Mouse (Mus musculus) cerebellum, postnatal 25 days (tissue): ENCODE measurements at regions not wholly inside any gene's neighbourhood (a gene's known extent, or its start where the extent isn't known, plus 50 kb on each side); places are given as distances from the start of the nearest gene placed in this dataset.
A peak's percentile ranks its signal among the peaks of the same experiment; 100 is the strongest.
"Not testable (repeated sequence)": the region's sequence is repeated elsewhere in the genome, so short reads cannot be mapped to it uniquely, and the experiment has no call there.

Source experiments
- DNase-seq, 2 experiments: peaks; one replicate each; pipeline ENCODE4 v3.0.0; 2021; ENCODE audit warnings: mixed read lengths in 2 of 2

DNA sequence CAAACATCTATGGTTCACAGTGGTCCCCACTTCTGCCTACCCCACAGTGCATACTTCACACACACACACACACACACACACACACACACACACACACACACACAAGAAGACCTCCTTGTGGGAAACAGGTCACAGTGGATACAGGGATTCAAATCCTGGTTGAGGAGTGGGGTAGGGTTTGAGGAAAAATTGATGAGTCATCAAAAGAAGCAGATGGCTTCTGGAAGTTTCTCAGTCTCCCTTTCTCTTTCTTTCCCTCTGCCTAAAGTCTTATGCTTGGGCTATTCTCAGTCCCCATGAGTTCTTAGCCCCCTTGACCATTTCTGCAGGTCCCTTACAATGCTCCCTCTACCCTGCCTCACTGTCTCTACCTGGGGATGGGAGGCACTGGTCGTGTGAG is 56.4 kb downstream of the Rassf10 start:
- DNase-seq = no peak

- no peak for DNase-seq
Observed at GRCm38 (mm10) chr7:113017092-113017755, 63.5 kb downstream of the Rassf10 start.

- DNase-seq = no peak
Observed at GRCm38 (mm10) chr7:113021412-113021811, 67.7 kb downstream of the Rassf10 start.

DNA sequence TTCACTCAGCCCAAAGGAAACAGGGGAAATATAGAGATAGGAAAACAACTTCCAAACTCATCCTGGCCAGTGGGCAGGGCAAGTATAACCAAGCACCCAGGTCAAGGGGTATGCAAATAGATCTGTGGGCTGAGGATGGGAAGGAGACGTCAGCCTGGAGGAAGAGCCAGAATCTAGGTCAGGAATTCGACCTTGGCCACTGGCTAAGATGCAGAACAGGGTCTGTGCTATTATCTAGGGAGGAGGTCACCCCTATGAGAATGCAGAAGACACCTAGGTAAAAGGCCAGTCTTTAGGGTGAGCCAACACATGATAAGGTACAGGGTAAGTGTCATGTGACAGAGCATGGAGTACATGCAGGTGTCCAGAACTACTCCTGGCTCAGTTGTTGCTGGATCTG is 68.8 kb downstream of the Rassf10 start:
- DNase-seq = no peak

DNA sequence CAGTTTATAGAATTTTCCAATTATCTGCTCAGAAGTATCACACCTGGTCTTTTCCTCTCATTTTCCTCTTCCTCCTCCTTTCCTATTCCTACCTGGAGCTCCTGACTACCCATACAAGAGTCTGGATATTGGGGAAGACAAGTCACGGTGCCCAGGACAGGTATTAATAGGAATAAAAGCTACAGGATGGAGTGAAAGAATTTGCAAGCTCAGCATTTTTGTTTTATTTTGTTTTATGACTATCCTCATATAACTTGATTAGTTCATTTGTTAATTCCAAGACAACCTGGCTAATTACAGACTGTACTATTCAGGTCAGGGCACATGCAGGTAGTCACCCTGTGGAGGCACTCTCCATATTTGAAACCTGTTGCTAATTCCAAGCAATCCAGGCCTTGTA is 72.0 kb downstream of the Rassf10 start:
- no peak for DNase-seq

DNA sequence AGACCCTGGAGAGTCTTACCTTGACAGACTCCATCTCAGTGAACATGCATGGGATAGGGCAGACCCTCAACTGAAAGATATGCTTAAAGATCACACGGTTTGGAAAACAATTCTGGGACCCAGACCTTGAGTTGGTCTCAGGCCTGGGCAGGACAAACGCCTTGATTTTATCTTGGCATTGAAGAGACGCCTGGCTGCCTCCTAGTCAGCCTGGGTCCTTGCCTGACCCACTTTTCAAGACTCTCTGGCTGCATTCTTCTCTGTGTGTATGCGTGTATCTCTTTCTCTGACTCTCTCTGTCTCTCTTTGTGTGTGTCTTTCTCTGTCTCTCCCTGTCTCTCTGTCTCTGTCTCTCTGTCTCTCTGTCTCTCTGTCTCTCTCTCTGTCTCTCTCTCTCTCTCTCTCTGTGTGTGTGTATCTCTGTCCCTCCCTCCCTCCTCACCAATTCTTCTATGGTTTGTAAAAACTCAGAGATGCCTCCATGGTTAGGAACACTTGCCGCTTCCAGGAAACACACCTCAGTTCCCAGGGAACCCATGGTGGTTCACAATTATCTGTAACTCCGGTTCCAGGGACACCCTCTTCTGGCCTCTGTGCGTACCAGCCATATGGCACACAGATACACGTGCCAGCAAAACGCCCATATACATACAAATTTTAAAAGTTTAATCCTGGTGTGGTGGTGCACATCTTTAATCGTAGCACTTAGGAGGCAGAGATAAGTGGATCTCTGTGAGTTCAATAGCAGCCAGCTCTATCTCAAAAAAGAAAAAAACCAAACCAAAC is 72.7 kb downstream of the Rassf10 start:
- DNase-seq = peak; percentile 72 to 73

DNA sequence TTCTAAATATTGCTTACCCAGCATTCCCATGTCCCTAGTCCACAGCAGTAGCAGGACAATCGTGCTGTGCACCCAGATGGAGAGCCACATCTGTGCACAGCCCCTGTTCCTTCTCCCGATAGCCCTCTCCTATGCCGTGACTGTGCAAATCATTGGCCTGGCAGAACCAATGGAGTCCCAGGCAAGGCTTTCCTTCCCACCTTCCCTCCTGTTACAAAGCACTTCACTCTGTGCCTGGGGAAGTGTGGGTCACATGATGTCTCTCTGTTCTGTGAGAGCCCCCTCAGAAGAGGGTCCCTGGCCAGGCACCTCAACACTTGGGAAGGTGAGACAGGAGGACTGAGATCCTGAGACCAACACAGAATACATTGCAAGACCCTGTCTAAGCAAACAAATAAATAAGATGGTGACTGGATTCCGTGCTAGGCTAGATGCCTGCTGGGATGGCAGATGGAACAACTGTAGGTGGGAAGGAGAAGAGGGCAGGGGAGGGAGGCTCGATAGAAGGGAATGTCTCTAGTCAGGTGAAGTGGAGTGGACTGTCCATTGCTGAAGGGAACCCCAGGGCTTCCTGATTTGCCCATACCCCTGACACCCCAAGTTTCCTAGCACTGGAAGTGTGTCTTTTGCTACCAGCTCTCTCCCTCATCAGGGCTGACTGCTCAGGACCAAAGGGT is 73.5 kb downstream of the Rassf10 start:
- peak; percentile 89 to 90 for DNase-seq

DNA sequence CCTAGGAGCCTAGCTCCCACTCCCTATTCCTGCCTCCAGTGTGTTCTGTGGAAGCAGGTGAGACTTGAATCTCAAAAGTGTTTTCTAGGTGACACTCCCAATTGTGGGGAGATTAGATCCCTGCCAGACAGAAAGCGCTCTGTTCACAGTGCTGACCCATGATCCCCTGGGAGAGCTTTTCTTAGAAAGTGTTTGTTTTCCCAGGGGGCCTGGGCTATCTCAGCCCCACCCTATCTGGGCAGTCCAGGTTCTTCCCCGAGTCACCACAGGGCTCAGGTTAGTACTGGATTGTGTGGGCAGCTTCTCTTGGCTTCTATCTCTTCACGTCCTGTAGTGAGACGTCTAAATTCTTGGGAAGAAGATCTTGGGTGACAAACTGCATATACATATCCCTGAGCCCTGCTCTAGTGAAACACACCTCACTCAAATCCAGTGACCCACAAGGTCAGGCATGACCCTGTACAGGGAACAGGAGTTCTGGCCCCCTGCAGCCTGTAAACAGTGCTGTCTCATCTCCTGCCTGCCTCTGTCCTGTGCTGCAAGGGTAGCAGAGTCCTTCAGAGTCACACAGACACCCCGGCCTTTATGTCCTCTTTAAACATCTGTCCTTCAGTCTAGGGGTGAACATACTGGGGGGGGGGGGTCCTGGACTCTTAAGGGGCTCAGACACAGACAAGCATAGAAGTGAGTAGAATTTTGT is 76.4 kb downstream of the Rassf10 start:
- DNase-seq = peak in 1 of 2 experiments; percentile 22

GRCm38 (mm10) chr7:113035751-113036150 is 82.0 kb downstream of the Rassf10 start:
- DNase-seq = no peak

DNA sequence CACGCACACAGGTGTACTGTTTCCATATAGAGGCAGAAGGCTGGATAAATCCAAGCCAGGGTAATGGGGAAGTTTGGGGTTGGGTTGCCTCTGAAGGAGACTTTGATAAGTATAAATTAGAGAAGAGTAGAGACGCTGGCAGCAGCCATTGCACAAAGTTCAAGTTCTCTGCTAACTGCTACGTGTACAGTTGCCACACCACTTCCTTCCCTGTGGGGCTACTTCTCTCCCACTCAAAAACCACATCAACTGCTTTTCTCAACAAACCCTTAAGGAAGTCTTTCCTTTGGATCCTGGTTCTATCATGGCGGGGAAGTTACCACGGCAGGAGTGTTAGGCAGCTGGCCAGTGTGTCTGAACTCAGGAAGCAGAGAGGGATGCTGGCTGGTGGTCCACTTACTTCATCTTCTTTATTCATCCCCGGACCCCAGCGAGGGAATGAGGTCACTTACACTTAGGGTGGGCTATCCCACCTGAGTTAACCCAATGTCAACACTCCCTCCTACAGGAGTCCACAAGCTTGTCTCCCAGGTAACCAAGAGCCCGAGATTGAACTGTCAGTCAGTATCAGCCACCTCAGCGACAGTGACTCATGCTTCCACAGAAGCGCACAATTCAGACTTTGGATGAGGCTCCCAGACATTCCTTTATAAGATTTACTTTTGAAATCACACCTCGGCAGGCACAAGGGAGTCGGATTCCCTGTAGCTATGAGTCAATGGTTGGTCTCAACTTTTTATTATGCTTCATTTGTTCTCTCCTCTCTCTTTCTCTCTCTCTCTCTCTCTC is 84.3 kb downstream of the Rassf10 start:
- DNase-seq = no peak

DNA sequence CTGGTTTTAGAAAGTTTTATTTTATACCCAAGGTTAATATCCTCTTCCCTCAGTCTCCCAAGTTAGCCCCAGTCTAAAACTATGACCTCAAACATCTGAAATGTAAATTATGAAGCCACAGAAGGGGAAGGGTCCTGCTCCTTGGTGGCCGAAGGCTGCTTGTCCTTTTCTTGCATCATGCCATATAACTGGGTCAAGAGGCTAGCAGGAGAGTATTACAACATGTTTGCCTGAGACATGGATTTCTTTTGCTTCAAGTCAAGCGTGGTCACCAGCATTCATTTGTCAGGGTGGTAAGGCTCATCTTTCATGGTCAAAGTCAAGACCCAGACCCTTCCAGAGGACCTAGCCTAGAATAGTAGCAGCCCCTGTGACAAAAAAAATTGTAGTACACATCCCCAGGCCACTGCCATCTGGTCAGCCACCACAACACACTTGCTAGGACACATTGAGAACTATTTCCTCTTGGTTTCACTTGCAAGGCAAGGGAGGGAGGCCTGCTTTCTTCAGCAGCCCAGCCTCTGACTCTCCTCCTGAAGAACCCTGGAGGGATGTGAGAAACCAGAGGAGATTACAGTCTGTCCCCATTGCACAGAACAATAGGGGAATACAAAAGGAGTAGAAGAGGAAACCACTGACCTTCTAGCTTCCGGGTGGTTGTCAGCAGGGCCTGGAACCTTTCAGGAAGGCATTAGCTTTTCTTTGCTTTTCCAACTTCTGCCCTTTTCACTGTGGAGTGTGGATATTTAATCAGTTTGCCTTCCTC is 85.3 kb downstream of the Rassf10 start:
- no peak for DNase-seq

DNA sequence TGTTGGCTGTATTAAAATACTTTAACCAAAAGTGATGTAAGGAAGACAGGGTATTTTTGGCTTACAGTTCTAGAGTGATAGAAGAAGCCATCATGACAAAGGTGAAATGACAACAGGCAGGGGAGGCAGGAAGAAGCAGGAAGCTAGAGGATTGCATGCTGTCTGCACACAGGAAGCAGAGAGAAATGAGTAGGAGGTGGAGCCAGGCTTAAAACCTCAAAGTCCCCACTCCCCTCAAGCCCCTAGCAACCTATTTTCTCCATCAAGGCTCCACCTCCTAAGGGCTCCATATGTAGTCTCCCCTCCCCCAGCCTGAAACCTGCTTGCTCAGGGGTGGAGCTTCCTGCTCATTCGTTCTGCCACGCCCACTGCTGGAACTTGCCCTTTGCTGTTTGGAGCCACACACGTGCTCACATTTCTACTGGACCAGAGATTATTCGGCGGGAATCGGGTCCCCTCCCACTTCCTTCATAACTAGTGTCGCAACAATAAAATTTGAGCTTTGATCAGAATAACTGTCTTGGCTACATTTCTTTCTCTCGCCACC is 91.9 kb downstream of the Rassf10 start:
- not testable (repeated sequence) for DNase-seq

DNA sequence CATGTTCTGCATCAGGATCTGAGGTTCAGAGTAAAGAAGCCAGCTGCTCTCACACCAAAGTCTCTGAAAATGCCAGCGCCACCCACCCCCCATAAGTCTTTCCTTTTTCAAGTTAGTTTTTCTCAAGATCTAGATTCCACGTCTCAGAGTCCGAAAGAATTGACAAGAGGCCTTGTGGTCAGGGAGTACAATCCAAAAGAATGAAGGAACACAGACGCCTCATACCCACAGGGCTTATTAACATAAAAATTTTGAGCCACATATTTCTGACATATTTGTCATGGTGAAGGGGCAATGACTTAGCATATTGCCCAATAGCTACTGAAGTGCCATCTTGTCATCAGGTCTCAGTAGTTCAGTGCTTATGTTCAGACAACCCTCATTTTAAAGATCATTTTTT is 92.6 kb downstream of the Rassf10 start:
- DNase-seq = no peak

DNA sequence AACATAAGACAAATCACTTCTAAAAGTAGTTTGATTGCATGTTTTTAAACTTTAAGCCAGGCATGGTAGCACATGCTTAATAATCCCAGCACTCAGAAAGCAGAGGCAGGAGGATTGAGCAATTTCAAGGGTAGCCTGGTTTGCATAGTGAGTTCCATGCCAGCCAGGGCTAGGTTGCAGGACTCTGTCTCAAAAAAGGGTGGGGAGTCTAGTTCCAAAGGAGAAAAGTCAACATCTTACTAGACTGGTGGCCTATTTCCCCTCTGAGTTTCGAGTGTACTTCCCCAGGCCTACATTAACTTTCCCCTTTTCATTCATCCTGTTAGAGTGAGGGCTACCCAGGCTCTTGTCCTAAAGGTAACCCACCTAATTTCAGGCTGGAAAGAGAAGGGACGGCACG is 93.8 kb downstream of the Rassf10 start:
- no peak for DNase-seq

GRCm38 (mm10) chr7:113048097-113048795 is 94.5 kb downstream of the Rassf10 start:
- no peak for DNase-seq

GRCm38 (mm10) chr7:113049440-113049839 is 95.7 kb downstream of the Rassf10 start:
- DNase-seq = no peak

DNA sequence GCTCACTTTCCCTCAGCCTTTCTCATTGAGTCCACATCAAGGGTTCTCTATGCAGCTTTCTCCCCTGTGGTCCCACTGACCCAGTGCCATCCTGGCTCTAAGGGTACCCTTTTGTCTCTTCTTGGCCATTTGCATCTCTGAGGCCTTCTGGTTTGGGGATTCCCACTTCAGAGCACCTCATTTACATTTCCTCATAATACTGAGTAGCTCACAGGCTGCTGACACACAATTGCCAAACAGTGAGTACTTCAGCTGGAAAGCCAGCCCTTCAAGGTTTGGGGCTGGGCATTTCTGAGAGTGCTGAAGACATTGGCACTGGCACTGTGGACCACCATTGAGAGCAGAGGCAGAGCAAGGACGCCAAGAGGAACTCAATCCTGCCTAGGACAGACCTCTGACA is 99.2 kb downstream of the Rassf10 start:
- no peak for DNase-seq

- DNase-seq = no peak
Observed at GRCm38 (mm10) chr7:113056421-113056820, 102.7 kb downstream of the Rassf10 start.

- peak; percentile 26 to 54 for DNase-seq
Observed at GRCm38 (mm10) chr7:113059211-113059966, 105.6 kb downstream of the Rassf10 start.

DNA sequence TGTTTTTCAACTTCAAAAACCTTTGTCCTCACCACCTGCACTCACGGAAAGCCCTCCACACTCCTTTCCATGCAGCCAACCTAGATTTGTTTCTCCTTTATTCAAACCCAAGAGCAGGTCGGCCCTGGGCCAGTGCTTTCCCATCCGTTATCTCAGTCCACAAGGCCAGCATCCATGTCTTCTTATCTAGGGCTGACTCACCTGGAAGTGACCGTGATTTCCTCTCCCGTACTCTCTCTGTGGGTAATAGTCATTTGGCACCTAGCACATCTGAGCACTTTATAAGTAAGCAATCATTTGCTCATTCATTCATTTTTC is 106.2 kb downstream of the Rassf10 start:
- no peak for DNase-seq
